Mouse (Mus musculus) brain, embryonic 14.5 days (tissue): Measurements from ENCODE around the gene Exoc4.

ENCODE experiments used
- CTCF ChIP-seq: fragments of 200-500 bp; IDR thresholded peaks from 2 replicates; pipeline ENCODE4 v1.5.1; 2012; ENCODE audit warnings: inconsistent platforms, mild to moderate bottlenecking, moderate library complexity, borderline replicate concordance; ENCODE audit not compliant: insufficient read depth, insufficient read length; ENCODE audit errors: extremely low read depth
- POLR2A ChIP-seq: fragments of 200-500 bp; IDR thresholded peaks from 2 replicates; pipeline ENCODE4 v1.6.1; 2012; ENCODE audit warnings: mild to moderate bottlenecking, inconsistent platforms, borderline replicate concordance; ENCODE audit not compliant: poor library complexity, insufficient read depth, insufficient read length, severe bottlenecking; ENCODE audit errors: extremely low read depth

DNA sequence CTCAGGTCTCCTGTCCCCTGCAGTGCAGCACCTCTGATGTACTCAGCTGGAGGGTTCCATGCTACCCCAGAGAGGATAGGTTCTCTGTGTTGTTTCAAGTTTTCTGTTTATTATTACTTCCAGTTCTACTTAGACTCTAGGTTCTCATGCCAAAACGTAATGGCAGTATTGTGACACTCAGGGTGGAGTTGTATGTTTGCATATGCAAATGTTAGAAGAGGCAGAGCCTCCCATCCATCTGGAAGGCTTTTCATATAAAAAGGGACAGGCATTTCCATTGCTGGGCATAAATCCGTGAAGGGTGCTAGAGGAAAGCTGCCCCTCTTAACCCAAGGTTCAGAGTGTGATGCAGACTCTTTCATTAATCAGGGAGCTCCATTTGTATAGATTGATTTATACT is 205.5 kb downstream of the Exoc4 start:
- TF ChIP-seq CTCF (no peak), POLR2A (no peak)
